Mouse (Mus musculus): ENCODE results near the gene 3110082I17Rik. TPM values are rescaled to one million over a fixed set of nuclear protein-coding genes. Genes with fewer than 3 reads are reported as not detected.
A peak's percentile ranks its signal among the peaks of the same experiment; 100 is the strongest.

Gene 3110082I17Rik
- polyA plus RNA-seq, 1 experiment from 2014 or later, result 69.4 TPM

GRCm38 (mm10) chr5:139448025-139448424, 12.3 kb downstream of the 3110082I17Rik start:
- Histone ChIP-seq H3K9me3 (no peaks in the 10 kb centered on the region), H3K4me1 (peaks cover 15% of the 10 kb centered on the region), H3K27me3 (ENCODE audit: poor library complexity, severe bottlenecking) (no peaks in the 10 kb centered on the region), H3K27ac (no peak overlapping the region), H3K36me3 (replicated peaks) (peaks cover 13% of the 10 kb centered on the region), H3K4me3 (no peak overlapping the region)
- DNase-seq (ENCODE audit: extremely low spot score, low spot score), result no peak
- WGBS, result 89% methylated on average over 6 of the region's 6 CpGs

- 93% methylated on average over 8 of the region's 8 CpGs for WGBS
- no peak for DNase-seq (ENCODE audit: extremely low spot score, low spot score)
- Histone ChIP-seq H3K27ac (no peak overlapping the region), H3K4me3 (no peak overlapping the region), H3K9me3 (no peaks in the 10 kb centered on the region), H3K4me1 (peaks cover 15% of the 10 kb centered on the region), H3K27me3 (ENCODE audit: poor library complexity, severe bottlenecking) (no peaks in the 10 kb centered on the region), H3K36me3 (replicated peaks) (no peaks in the 10 kb centered on the region)
Measured at GRCm38 (mm10) chr5:139445258-139445657, 15.1 kb downstream of the 3110082I17Rik start.

- Histone ChIP-seq H3K9me3 (no peaks in the 10 kb centered on the region), H3K27ac (peak overlapping the region; percentile 56; the same call in 1 of the 2 replicates), H3K4me3 (no peak overlapping the region), H3K4me1 (peaks cover 8% of the 10 kb centered on the region), H3K27me3 (ENCODE audit: poor library complexity, severe bottlenecking) (no peaks in the 10 kb centered on the region), H3K36me3 (replicated peaks) (no peaks in the 10 kb centered on the region)
- no peak for DNase-seq (ENCODE audit: extremely low spot score, low spot score)
- 80% methylated on average over 4 of the region's 4 CpGs for WGBS
Measured at GRCm38 (mm10) chr5:139442962-139443361, 17.4 kb downstream of the 3110082I17Rik start.

GRCm38 (mm10) chr5:139442428-139442827, 17.9 kb downstream of the 3110082I17Rik start:
- Histone ChIP-seq H3K36me3 (replicated peaks) (no peaks in the 10 kb centered on the region), H3K27me3 (ENCODE audit: poor library complexity, severe bottlenecking) (no peaks in the 10 kb centered on the region), H3K4me1 (peaks cover 8% of the 10 kb centered on the region), H3K27ac (peak overlapping the region; percentile 56; the same call in 1 of the 2 replicates), H3K4me3 (no peak overlapping the region), H3K9me3 (no peaks in the 10 kb centered on the region)
- WGBS, result 90% methylated on average over 12 of the region's 12 CpGs
- DNase-seq (ENCODE audit: extremely low spot score, low spot score), result no peak

- H3K27me3 ChIP-seq (ENCODE audit: poor library complexity, severe bottlenecking), result no peaks in the 10 kb centered on the region
- no peak overlapping the region for H3K27ac ChIP-seq
- peaks cover 8% of the 10 kb centered on the region for H3K4me1 ChIP-seq
- H3K36me3 ChIP-seq (replicated peaks), result 0 out of 2 replicates have a peak, but pooled peaks cover 3% of the 10 kb centered on the region
- no peak overlapping the region for H3K4me3 ChIP-seq
- H3K9me3 ChIP-seq, result no peaks in the 10 kb centered on the region
- DNase-seq (ENCODE audit: extremely low spot score, low spot score), result no peak
- WGBS, result 89% methylated on average over 2 of the region's 2 CpGs
Measured at GRCm38 (mm10) chr5:139441726-139442018, 18.7 kb downstream of the 3110082I17Rik start.

GRCm38 (mm10) chr5:139440926-139441725, 19.2 kb downstream of the 3110082I17Rik start:
- Histone ChIP-seq H3K27ac (no peak overlapping the region), H3K36me3 (replicated peaks) (peaks cover 5% of the 10 kb centered on the region; the same call in 1 of the 2 replicates), H3K4me3 (no peak overlapping the region), H3K9me3 (no peaks in the 10 kb centered on the region), H3K27me3 (ENCODE audit: poor library complexity, severe bottlenecking) (no peaks in the 10 kb centered on the region), H3K4me1 (peaks cover 9% of the 10 kb centered on the region)
- WGBS, result 94% methylated on average over 11 of the region's 11 CpGs
- no peak for DNase-seq (ENCODE audit: extremely low spot score, low spot score)

GRCm38 (mm10) chr5:139440451-139440850, 19.9 kb downstream of the 3110082I17Rik start:
- H3K4me3 ChIP-seq, result no peak overlapping the region
- no peak overlapping the region for H3K27ac ChIP-seq
- peaks cover 5% of the 10 kb centered on the region; the same call in 1 of the 2 replicates for H3K36me3 ChIP-seq (replicated peaks)
- H3K9me3 ChIP-seq, result no peaks in the 10 kb centered on the region
- peaks cover 11% of the 10 kb centered on the region for H3K4me1 ChIP-seq
- no peaks in the 10 kb centered on the region for H3K27me3 ChIP-seq (ENCODE audit: poor library complexity, severe bottlenecking)
- no peak for DNase-seq (ENCODE audit: extremely low spot score, low spot score)
- 94% methylated on average over 5 of the region's 5 CpGs for WGBS

- 92% methylated on average over 12 of the region's 12 CpGs for WGBS
- Histone ChIP-seq H3K4me1 (peaks cover 31% of the 10 kb centered on the region), H3K9me3 (no peaks in the 10 kb centered on the region), H3K27ac (peak overlapping the region; percentile 53; the same call in 1 of the 2 replicates), H3K4me3 (no peak overlapping the region), H3K36me3 (replicated peaks) (peaks cover 5% of the 10 kb centered on the region; the same call in 1 of the 2 replicates), H3K27me3 (ENCODE audit: poor library complexity, severe bottlenecking) (no peaks in the 10 kb centered on the region)
- DNase-seq (ENCODE audit: extremely low spot score, low spot score), result no peak
Measured at GRCm38 (mm10) chr5:139438440-139438839, 21.9 kb downstream of the 3110082I17Rik start.

- no peaks in the 10 kb centered on the region for H3K27me3 ChIP-seq (ENCODE audit: poor library complexity, severe bottlenecking)
- WGBS, result 93% methylated on average over 4 of the region's 4 CpGs
- H3K9me3 ChIP-seq, result no peaks in the 10 kb centered on the region
Measured at GRCm38 (mm10) chr5:139437769-139438168, 22.6 kb downstream of the 3110082I17Rik start.

GRCm38 (mm10) chr5:139434940-139435339, 25.4 kb downstream of the 3110082I17Rik start:
- Histone ChIP-seq H3K4me1 (peaks cover 64% of the 10 kb centered on the region), H3K27ac (0 out of 2 replicates have a peak overlapping the region, but pooled peaks have one; percentile 9), H3K27me3 (ENCODE audit: poor library complexity, severe bottlenecking) (no peaks in the 10 kb centered on the region), H3K9me3 (no peaks in the 10 kb centered on the region), H3K36me3 (replicated peaks) (peaks cover 5% of the 10 kb centered on the region; the same call in 1 of the 2 replicates), H3K4me3 (no peak overlapping the region)
- DNase-seq (ENCODE audit: extremely low spot score, low spot score), result peak; percentile 37
- WGBS, result 53% methylated on average over 8 of the region's 8 CpGs

More at GRCm38 (mm10) chr5:139437769-139438168, 22.6 kb downstream of the 3110082I17Rik start:
- Histone ChIP-seq H3K4me3 (no peak overlapping the region), H3K36me3 (replicated peaks) (peaks cover 5% of the 10 kb centered on the region; the same call in 1 of the 2 replicates), H3K27ac (no peak overlapping the region), H3K4me1 (peaks cover 35% of the 10 kb centered on the region)
- no peak for DNase-seq (ENCODE audit: extremely low spot score, low spot score)

- Histone ChIP-seq H3K4me1 (peaks cover 73% of the 10 kb centered on the region), H3K9me3 (no peaks in the 10 kb centered on the region), H3K27me3 (ENCODE audit: poor library complexity, severe bottlenecking) (no peaks in the 10 kb centered on the region), H3K36me3 (replicated peaks) (peaks cover 5% of the 10 kb centered on the region; the same call in 1 of the 2 replicates), H3K27ac (peak overlapping the region; percentile 9; the same call in 1 of the 2 replicates), H3K4me3 (no peak overlapping the region)
- 84% methylated on average over 9 of the region's 9 CpGs for WGBS
- DNase-seq (ENCODE audit: extremely low spot score, low spot score), result no peak
Measured at GRCm38 (mm10) chr5:139433842-139434568, 26.3 kb downstream of the 3110082I17Rik start.

GRCm38 (mm10) chr5:139432747-139433508, 27.4 kb downstream of the 3110082I17Rik start:
- H3K27me3 ChIP-seq (ENCODE audit: poor library complexity, severe bottlenecking), result no peaks in the 10 kb centered on the region
- no peak overlapping the region for H3K4me3 ChIP-seq
- peak overlapping the region; percentile 65; the same call in 1 of the 2 replicates for H3K27ac ChIP-seq
- no peaks in the 10 kb centered on the region for H3K9me3 ChIP-seq
- peaks cover 5% of the 10 kb centered on the region; the same call in 1 of the 2 replicates for H3K36me3 ChIP-seq (replicated peaks)
- WGBS, result 46% methylated on average over 7 of the region's 7 CpGs
- DNase-seq (ENCODE audit: extremely low spot score, low spot score), result no peak
- peaks cover 77% of the 10 kb centered on the region for H3K4me1 ChIP-seq
